Mouse (Mus musculus) stomach, embryonic 14.5 days (tissue): ENCODE data around the gene Kif16b. TPM values are rescaled to one million over a fixed set of nuclear protein-coding genes. Genes with fewer than 3 reads are reported as not detected.
"Not testable (repeated sequence)": the region's sequence is repeated elsewhere in the genome, so short reads cannot be mapped to it uniquely, and the experiment has no call there.

Experiments
- ATAC-seq: fragments of 200-750 bp; cut with Nextera tagmentation; 2 replicates; pipeline ENCODE4 v1.8.0; 2017; ENCODE audit warnings: low read depth, moderate TSS enrichment; ENCODE audit not compliant: insufficient number of reproducible peaks, insufficient read depth, low FRiP score
- H3K27ac ChIP-seq: fragments of 300-500 bp; sonication (generic); 2 replicates; pipeline ENCODE4 v1.5.1; 2014; ENCODE audit warnings: mild to moderate bottlenecking, low read length, moderate library complexity, mixed read lengths
- H3K27me3 ChIP-seq: fragments of 300-500 bp; sonication (generic); 2 replicates; pipeline ENCODE4 v1.6.1; 2014; ENCODE audit warnings: low read length, control low read depth, mixed read lengths; ENCODE audit not compliant: control insufficient read depth, insufficient read depth
- H3K36me3 ChIP-seq: fragments of 300-500 bp; sonication (generic); 2 replicates; pipeline ENCODE4 v1.6.1; 2014; ENCODE audit warnings: mild to moderate bottlenecking, control low read depth, low read length, moderate library complexity, mixed read lengths; ENCODE audit not compliant: control insufficient read depth, insufficient read depth
- H3K4me1 ChIP-seq: fragments of 300-500 bp; sonication (generic); 2 replicates; pipeline ENCODE4 v1.6.1; 2014; ENCODE audit warnings: low read length, control low read depth, mixed read lengths; ENCODE audit not compliant: control insufficient read depth, insufficient read depth
- H3K4me2 ChIP-seq: fragments of 300-500 bp; sonication (generic); replicated peaks from 2 replicates; pipeline ENCODE4 v1.6.1; 2014; ENCODE audit warnings: low read depth, low read length, control low read depth
- H3K4me3 ChIP-seq: fragments of 300-500 bp; sonication (generic); 2 replicates; pipeline ENCODE4 v1.5.1; 2014; ENCODE audit warnings: low read depth, low read length, control low read depth
- H3K9ac ChIP-seq: fragments of 300-500 bp; sonication (generic); replicated peaks from 2 replicates; pipeline ENCODE4 v1.6.1; 2014; ENCODE audit warnings: low read depth, mild to moderate bottlenecking, control low read depth, low read length, moderate library complexity, mixed read lengths
- H3K9me3 ChIP-seq: fragments of 300-500 bp; sonication (generic); 2 replicates; pipeline ENCODE4 v1.6.1; 2016; ENCODE audit warnings: low read depth, low read length, control low read depth; ENCODE audit not compliant: control insufficient read depth
- WGBS: fragments of 180-500 bp; shearing (Covaris S2); extraction: QIAGEN DNeasy Blood & Tissue Kit; methylation state at CpG from one replicate; pipeline ENCODE4 v1.1.7; 2014; 5-methylcytosine and 5-hydroxymethylcytosine counted together
- polyA plus RNA-seq: library from polyadenylated mRNA; unstranded; fragments of >200 nt; fragmentation: Nextera tagmentation; extraction: Ambion mirVana; gene quantifications from 2 replicates; pipeline ENCODE4 v1.2.1, GENCODE M21; 2014

The Kif16b gene
- polyA plus RNA-seq, 1 experiment from 2014 or later: 13.5 TPM

DNA sequence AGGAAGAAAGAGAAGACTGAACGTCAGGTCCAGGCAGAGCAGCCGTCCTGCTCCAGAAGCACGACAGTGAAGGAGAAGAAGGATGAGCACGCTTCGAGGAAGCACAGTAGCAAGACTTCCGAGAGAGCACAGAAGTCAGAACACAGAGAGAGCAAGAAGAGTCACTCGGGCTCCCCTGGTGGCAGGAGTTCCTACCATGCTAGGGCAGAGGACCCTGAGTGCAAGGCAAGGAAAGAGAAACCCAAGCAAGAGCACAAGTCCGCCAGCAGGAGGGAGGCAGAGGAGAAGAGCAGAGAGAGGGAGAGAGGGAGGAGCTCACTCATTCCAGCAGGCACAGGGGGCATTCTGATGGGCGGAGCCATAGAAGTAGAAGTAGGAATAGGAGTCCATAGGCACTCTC, 323.9 kb downstream of the Kif16b start:
- not testable (repeated sequence) for H3K4me2 ChIP-seq

GRCm38 (mm10) chr2:142569771-142570170, 331.6 kb downstream of the Kif16b start:
- Histone ChIP-seq H3K4me3 (no peak overlapping the region), H3K4me1 (no peaks in the 10 kb centered on the region), H3K4me2 (no peak overlapping the region), H3K27ac (no peak overlapping the region), H3K27me3 (no peaks in the 10 kb centered on the region), H3K9me3 (no peaks in the 10 kb centered on the region), H3K36me3 (no peaks in the 10 kb centered on the region), H3K9ac (no peak overlapping the region)
- WGBS: 76% methylated on average over 8 of the region's 8 CpGs
- no peak for ATAC-seq

More for the DNA sequence above, 323.9 kb downstream of the Kif16b start:
- 69% methylated on average over 9 of the region's 9 CpGs for WGBS
- not testable (repeated sequence) for H3K9me3 ChIP-seq, H3K27ac ChIP-seq, ATAC-seq, H3K36me3 ChIP-seq, H3K4me1 ChIP-seq, H3K9ac ChIP-seq, H3K4me3 ChIP-seq, H3K27me3 ChIP-seq

Other genes starting within 250 kb of the Kif16b start
- gene Snrpb2, start 161.5 kb upstream of the Kif16b start, polyA plus RNA-seq: 85.1 TPM in 2 replicates
- 1.5 and 1.7 TPM in 2 replicates for gene Otor, start 176.9 kb upstream of the Kif16b start, polyA plus RNA-seq